Mouse (Mus musculus) Patski (cell line): ENCODE measurements at regions not wholly inside any gene's neighbourhood (a gene's known extent, or its start where the extent isn't known, plus 50 kb on each side); places are given as distances from the start of the nearest gene placed in this dataset.

Experiments
- ATAC-seq: fragments of 100-300 bp; one replicate; pipeline ENCODE4 v1.8.0; 2021
- CTCF ChIA-PET: fragments of 350-600 bp; sonication (Branson Sonifier 250); formaldehyde crosslinking; loops from one replicate; lab custom pipeline; 2022; ENCODE audit warnings: inconsistent platforms; lab: Charles Lee
- POLR2A ChIA-PET: fragments of 350-600 bp; sonication (Branson Sonifier 250); formaldehyde crosslinking; loops from one replicate; lab custom pipeline; 2022; ENCODE audit warnings: antibody characterized with exemption, inconsistent platforms; lab: Charles Lee
- DNase-seq: peaks from one replicate; pipeline ENCODE4 v3.0.0-alpha.2; 2011; ENCODE audit warnings: low read depth, low spot score
- H3K27me3 ChIP-seq: fragments of 371-371 bp; one replicate; pipeline ENCODE4 v1.5.1; 2021
- CTCF ChIP-seq: fragments of 100-300 bp; IDR thresholded peaks from one replicate; pipeline ENCODE4 v1.5.1; 2021
- in situ Hi-C: fragments of 300-500 bp; cut with MboI; formaldehyde crosslinking; loops from 3 replicates; pipeline ENCODE4 v1.11.1; 2018; ENCODE audit warnings: low pct_unique_long_range_greater_than_20kb, mixed read lengths

GRCm38 (mm10) chr2:171862626-171863025, 180.6 kb downstream of the Cbln4 start:
- ATAC-seq = no peak
- no peak for TF ChIP-seq CTCF
- POLR2A ChIA-PET = no interaction called here
- DNase-seq = no peak
- in situ Hi-C loops = no loop called here
- CTCF ChIA-PET = interaction anchor here (0.8 kb wide), 1 partner anchor 16 kb away, joined by 3 read pairs; no protein-coding TSS in a partner anchor
- H3K27me3 ChIP-seq = no peaks in the 10 kb centered on the region

GRCm38 (mm10) chr2:171858894-171859293, 184.4 kb downstream of the Cbln4 start:
- no peak for TF ChIP-seq CTCF
- H3K27me3 ChIP-seq = no peaks in the 10 kb centered on the region
- no peak for DNase-seq
- ChIA-PET CTCF (no interaction called here), POLR2A (no interaction called here)
- in situ Hi-C loops = no loop called here
- ATAC-seq = no peak

GRCm38 (mm10) chr2:171856491-171856890, 186.8 kb downstream of the Cbln4 start:
- ChIA-PET POLR2A (no interaction called here), CTCF (no interaction called here)
- no peak for TF ChIP-seq CTCF
- ATAC-seq (no peak), DNase-seq (no peak)
- in situ Hi-C loops = no loop called here
- no peaks in the 10 kb centered on the region for H3K27me3 ChIP-seq

GRCm38 (mm10) chr2:171846826-171847492, 196.3 kb downstream of the Cbln4 start:
- DNase-seq (no peak), ATAC-seq (no peak)
- ChIA-PET POLR2A (no interaction called here), CTCF (interaction anchor here (1.2 kb wide), 1 partner anchor 15 kb away, joined by 3 read pairs; no protein-coding TSS in a partner anchor)
- no peak for TF ChIP-seq CTCF
- no peaks in the 10 kb centered on the region for H3K27me3 ChIP-seq
- in situ Hi-C loops = no loop called here

- ATAC-seq (no peak), DNase-seq (no peak)
- H3K27me3 ChIP-seq = no peaks in the 10 kb centered on the region
- CTCF ChIA-PET = interaction anchor here (1.3 kb wide), 1 partner anchor 8 kb away, joined by 3 read pairs; no protein-coding TSS in a partner anchor
- POLR2A ChIA-PET = no interaction called here
- no peak for TF ChIP-seq CTCF
- in situ Hi-C loops = no loop called here
Observed at GRCm38 (mm10) chr2:171840058-171840713, 203.1 kb downstream of the Cbln4 start.

GRCm38 (mm10) chr2:171822156-171822555, 221.1 kb downstream of the Cbln4 start:
- no peaks in the 10 kb centered on the region for H3K27me3 ChIP-seq

GRCm38 (mm10) chr2:171818504-171818903, 224.8 kb downstream of the Cbln4 start:
- DNase-seq (no peak), ATAC-seq (no peak)
- no peak for TF ChIP-seq CTCF
- no peaks in the 10 kb centered on the region for H3K27me3 ChIP-seq
- ChIA-PET CTCF (no interaction called here), POLR2A (no interaction called here)
- in situ Hi-C loops = no loop called here

More at GRCm38 (mm10) chr2:171822156-171822555, 221.1 kb downstream of the Cbln4 start:
- in situ Hi-C loops = no loop called here
- ChIA-PET POLR2A (no interaction called here), CTCF (no interaction called here)
- no peak for TF ChIP-seq CTCF
- ATAC-seq (no peak), DNase-seq (no peak)

- no peak for TF ChIP-seq CTCF
- POLR2A ChIA-PET = no interaction called here
- H3K27me3 ChIP-seq = no peaks in the 10 kb centered on the region
- DNase-seq (no peak), ATAC-seq (no peak)
- CTCF ChIA-PET = no interaction called here
- in situ Hi-C loops = no loop called here
Observed at GRCm38 (mm10) chr2:171816685-171817419, 226.4 kb downstream of the Cbln4 start.

- ChIA-PET POLR2A (no interaction called here), CTCF (no interaction called here)
- DNase-seq (no peak), ATAC-seq (no peak)
- H3K27me3 ChIP-seq = no peaks in the 10 kb centered on the region
- TF ChIP-seq CTCF = no peak
- in situ Hi-C loops = no loop called here
Observed at GRCm38 (mm10) chr2:171812701-171813100, 230.6 kb downstream of the Cbln4 start.

- CTCF ChIA-PET = no interaction called here
- TF ChIP-seq CTCF = no peak
- in situ Hi-C loops = no loop called here
- H3K27me3 ChIP-seq = no peaks in the 10 kb centered on the region
- no peak for ATAC-seq
- POLR2A ChIA-PET = no interaction called here
- no peak for DNase-seq
Observed at GRCm38 (mm10) chr2:171805376-171805775, 237.9 kb downstream of the Cbln4 start.
